Mouse (Mus musculus): Measurements from ENCODE around the gene Fmnl3. TPM values are rescaled to one million over a fixed set of nuclear protein-coding genes. Genes with fewer than 3 reads are reported as not detected.

The Fmnl3 gene
- polyA plus RNA-seq, 1 experiment from 2014 or later, result 8.0 TPM

DNA sequence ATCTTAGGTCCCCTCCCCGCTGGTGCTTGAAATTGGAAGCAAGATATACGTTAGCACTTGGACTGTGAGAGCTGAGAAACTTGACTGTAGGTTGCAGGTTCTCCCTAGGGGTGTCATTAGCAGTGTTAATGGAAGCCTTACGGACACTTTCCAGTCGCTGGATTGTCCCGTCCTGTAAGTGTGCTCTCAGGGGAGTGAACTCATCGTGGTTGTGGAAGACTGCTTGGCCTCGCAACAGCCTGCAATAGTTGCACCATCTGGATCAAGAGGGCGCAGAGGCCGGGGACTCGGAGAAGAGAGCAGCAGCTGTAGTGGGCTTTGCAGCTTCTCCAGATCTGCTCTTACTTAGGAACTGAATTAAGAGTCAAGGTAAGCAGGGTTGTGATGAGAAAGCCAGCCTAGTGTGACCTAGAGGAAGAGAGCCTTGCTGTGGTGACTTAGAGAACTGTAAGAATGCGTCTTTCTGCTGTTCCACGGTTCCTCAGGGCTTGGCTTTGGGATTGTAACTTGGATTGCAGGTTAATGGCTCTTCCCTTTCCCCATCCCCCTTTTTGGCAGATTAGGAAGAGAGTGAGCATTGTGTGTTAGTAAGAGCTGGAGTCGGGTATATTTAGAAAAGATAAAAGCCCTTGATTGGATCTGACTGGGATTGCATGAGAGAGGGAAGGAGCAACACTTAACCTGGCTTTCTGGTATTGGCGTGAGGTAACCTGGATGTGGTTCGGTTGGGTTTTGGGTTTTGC lies 29.4 kb upstream of the Fmnl3 start:
- DNase-seq (ENCODE audit: low spot score) (no peak), ATAC-seq (ENCODE audit: low FRiP score, low TSS enrichment) (no peak)
- H3K27me3 ChIP-seq (ENCODE audit: control insufficient read depth, insufficient read depth, low read length), result no peaks in the 10 kb centered on the region
- peak overlapping the region; percentile 45; the same call in 1 of the 2 replicates for H3K27ac ChIP-seq (replicated peaks)
- H3K36me3 ChIP-seq (ENCODE audit: control insufficient read depth, insufficient read depth, low read length), result peaks cover 8% of the 10 kb centered on the region; the same call in 1 of the 2 replicates
- no peak for TF ChIP-seq CTCF (IDR thresholded peaks at IDR 0.05; ENCODE audit: low read depth)
- TF ChIP-seq EP300 (optimal IDR thresholded peaks at IDR 0.05), result no peak
- no peak overlapping the region for H3K4me3 ChIP-seq (ENCODE audit: low read depth, low read length)
- WGBS, result 72% methylated on average over 15 of the region's 15 CpGs
- H3K9ac ChIP-seq (ENCODE audit: low read length), result no peak overlapping the region
- H3K4me2 ChIP-seq (replicated peaks; ENCODE audit: low read depth), result no peak overlapping the region
- 0 out of 2 replicates have a peak, but pooled peaks cover 2% of the 10 kb centered on the region for H3K4me1 ChIP-seq (replicated peaks; ENCODE audit: control insufficient read depth, insufficient read depth)
- H3K9me3 ChIP-seq (ENCODE audit: control insufficient read depth, low read length), result no peaks in the 10 kb centered on the region

DNA sequence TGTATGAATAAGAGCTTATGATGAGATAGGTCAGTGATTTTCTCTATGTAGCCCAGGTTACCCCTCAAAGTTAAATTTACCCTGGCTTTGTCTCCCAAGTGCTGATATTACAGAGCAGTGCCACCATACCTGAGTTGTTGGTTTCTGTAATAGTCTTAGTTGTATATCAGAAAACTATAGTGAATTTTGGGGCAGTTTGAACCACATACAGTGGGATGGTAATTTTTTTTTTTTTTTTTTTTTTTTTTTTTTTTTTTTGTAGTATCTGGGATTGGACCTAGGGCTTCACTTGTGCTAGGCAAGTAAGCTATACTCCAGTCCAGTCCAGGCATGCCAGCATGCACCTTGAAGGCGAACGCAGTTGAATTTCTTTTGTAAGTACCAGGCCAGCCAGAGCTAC lies 27.3 kb upstream of the Fmnl3 start:
- Histone ChIP-seq H3K36me3 (ENCODE audit: control insufficient read depth, insufficient read depth, low read length) (peaks cover 3% of the 10 kb centered on the region; the same call in 1 of the 2 replicates), H3K4me2 (replicated peaks; ENCODE audit: low read depth) (no peak overlapping the region), H3K4me1 (replicated peaks; ENCODE audit: control insufficient read depth, insufficient read depth) (0 out of 2 replicates have a peak, but pooled peaks cover 4% of the 10 kb centered on the region), H3K27me3 (ENCODE audit: control insufficient read depth, insufficient read depth, low read length) (no peaks in the 10 kb centered on the region), H3K27ac (replicated peaks) (no peak overlapping the region), H3K9ac (ENCODE audit: low read length) (no peak overlapping the region), H3K9me3 (ENCODE audit: control insufficient read depth, low read length) (no peaks in the 10 kb centered on the region), H3K4me3 (ENCODE audit: low read depth, low read length) (no peak overlapping the region)
- no peak for TF ChIP-seq CTCF (IDR thresholded peaks at IDR 0.05; ENCODE audit: low read depth)
- no peak for TF ChIP-seq EP300 (optimal IDR thresholded peaks at IDR 0.05)
- ATAC-seq (ENCODE audit: low FRiP score, low TSS enrichment), result no peak
- DNase-seq (ENCODE audit: low spot score), result no peak
- WGBS, result 83% methylated on average over 2 of the region's 2 CpGs

DNA sequence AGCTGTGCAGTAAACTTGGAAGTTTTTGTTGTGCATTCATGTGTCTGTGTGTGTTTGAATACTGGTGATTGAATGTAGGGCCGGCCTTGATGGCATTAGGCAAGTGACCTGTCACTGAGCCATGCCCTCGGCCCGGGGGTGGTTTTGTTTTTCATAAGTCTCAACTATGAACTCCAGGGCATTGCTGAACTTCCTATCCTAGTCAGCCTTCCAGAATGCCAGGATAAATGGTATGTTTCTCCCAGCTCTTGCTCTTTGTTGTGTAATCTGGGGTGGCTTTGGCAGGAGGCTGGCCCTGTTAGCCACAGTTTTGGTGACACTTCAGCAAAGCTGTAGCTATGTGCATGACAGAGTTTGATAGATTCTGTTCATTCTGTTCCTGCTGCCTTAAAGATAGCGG lies 26.6 kb upstream of the Fmnl3 start:
- Histone ChIP-seq H3K4me3 (ENCODE audit: low read depth, low read length) (no peak overlapping the region), H3K27ac (replicated peaks) (peak overlapping the region; percentile 49), H3K27me3 (ENCODE audit: control insufficient read depth, insufficient read depth, low read length) (no peaks in the 10 kb centered on the region), H3K4me2 (replicated peaks; ENCODE audit: low read depth) (peak overlapping the region; percentile 6; the same call in 1 of the 2 replicates), H3K9ac (ENCODE audit: low read length) (no peak overlapping the region), H3K36me3 (ENCODE audit: control insufficient read depth, insufficient read depth, low read length) (no peaks in the 10 kb centered on the region), H3K9me3 (ENCODE audit: control insufficient read depth, low read length) (no peaks in the 10 kb centered on the region), H3K4me1 (replicated peaks; ENCODE audit: control insufficient read depth, insufficient read depth) (0 out of 2 replicates have a peak, but pooled peaks cover 4% of the 10 kb centered on the region)
- DNase-seq (ENCODE audit: low spot score) (no peak), ATAC-seq (ENCODE audit: low FRiP score, low TSS enrichment) (no peak)
- no peak for TF ChIP-seq EP300 (optimal IDR thresholded peaks at IDR 0.05)
- TF ChIP-seq CTCF (IDR thresholded peaks at IDR 0.05; ENCODE audit: low read depth), result no peak
- WGBS, result 28% methylated on average over 4 of the region's 4 CpGs

DNA sequence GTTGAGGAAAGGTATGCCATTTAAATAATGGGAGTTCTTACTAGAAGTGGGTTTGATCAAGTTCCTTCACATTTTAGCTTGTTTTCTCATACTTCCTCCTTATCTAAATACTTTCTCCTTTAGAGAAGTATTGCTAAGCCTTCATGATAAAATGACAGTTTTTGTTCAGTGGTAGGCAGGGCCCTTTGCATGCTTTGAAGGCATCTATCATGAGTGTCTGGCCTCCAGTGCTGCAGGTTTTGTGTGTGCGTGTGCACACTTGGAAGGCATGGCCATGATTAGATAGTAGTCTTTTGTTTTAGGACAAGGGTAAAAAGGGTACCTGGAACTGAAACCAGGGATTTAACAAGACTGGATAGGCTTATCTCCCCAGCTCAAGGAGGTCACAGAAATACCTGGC lies 26.2 kb upstream of the Fmnl3 start:
- Histone ChIP-seq H3K9ac (ENCODE audit: low read length) (no peak overlapping the region), H3K9me3 (ENCODE audit: control insufficient read depth, low read length) (no peaks in the 10 kb centered on the region), H3K27ac (replicated peaks) (peak overlapping the region; percentile 49), H3K4me2 (replicated peaks; ENCODE audit: low read depth) (peak overlapping the region; percentile 6; the same call in 1 of the 2 replicates), H3K4me3 (ENCODE audit: low read depth, low read length) (no peak overlapping the region), H3K27me3 (ENCODE audit: control insufficient read depth, insufficient read depth, low read length) (no peaks in the 10 kb centered on the region), H3K4me1 (replicated peaks; ENCODE audit: control insufficient read depth, insufficient read depth) (0 out of 2 replicates have a peak, but pooled peaks cover 4% of the 10 kb centered on the region), H3K36me3 (ENCODE audit: control insufficient read depth, insufficient read depth, low read length) (no peaks in the 10 kb centered on the region)
- DNase-seq (ENCODE audit: low spot score), result no peak
- no peak for ATAC-seq (ENCODE audit: low FRiP score, low TSS enrichment)
- 40% methylated on average over 1 of the region's 1 CpGs for WGBS
- TF ChIP-seq CTCF (IDR thresholded peaks at IDR 0.05; ENCODE audit: low read depth), result no peak
- no peak for TF ChIP-seq EP300 (optimal IDR thresholded peaks at IDR 0.05)

DNA sequence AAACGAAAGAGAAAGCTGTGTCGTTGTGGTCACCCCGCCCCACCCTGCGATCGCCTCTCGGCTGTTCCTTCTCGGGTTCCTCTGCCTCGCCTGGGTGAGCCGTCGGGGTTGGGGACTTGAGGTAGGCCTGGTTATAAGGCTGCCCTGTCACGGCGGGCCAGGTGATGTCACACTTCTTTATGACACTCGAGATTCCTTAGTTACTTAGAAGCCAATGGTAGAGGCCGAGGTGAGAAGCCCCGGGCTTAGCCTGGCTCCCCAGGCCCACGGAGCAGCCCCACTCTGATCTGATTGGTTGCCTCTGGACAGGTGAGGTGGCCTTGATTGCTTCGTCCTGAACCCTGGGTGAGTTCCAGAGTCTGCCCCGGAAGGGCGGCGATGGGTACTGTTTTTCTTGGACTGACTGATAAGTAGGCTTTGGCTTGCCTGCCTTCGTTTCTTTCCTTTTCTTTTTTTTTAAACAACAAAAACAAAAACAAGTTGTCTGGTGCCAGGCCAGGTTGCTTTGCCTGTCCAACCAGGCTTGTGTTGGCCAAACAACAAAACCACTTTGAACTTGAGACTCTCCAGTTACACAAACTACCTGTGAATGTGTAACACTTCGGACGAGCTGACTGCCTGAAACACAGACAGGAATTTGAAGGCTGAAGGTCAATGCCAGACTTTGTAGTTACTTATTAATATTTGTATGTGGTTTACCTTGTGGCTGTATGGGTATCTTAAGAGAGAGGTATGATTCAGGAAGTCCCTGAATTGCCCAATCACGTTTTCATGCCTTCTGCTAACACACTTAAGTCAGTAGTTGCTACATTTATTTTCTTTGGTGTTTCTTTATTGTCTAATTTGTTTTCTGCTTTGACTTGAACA lies 23.3 kb upstream of the Fmnl3 start:
- peak overlapping the region; percentile 93 for H3K4me3 ChIP-seq (ENCODE audit: low read depth, low read length)
- H3K4me1 ChIP-seq (replicated peaks; ENCODE audit: control insufficient read depth, insufficient read depth), result 0 out of 2 replicates have a peak, but pooled peaks cover 4% of the 10 kb centered on the region
- DNase-seq (ENCODE audit: low spot score) (peak; percentile 88), ATAC-seq (ENCODE audit: low FRiP score, low TSS enrichment) (peak; percentile 82)
- H3K36me3 ChIP-seq (ENCODE audit: control insufficient read depth, insufficient read depth, low read length), result no peaks in the 10 kb centered on the region
- peak overlapping the region; percentile 98 for H3K27ac ChIP-seq (replicated peaks)
- 3% methylated on average over 24 of the region's 24 CpGs for WGBS
- H3K27me3 ChIP-seq (ENCODE audit: control insufficient read depth, insufficient read depth, low read length), result no peaks in the 10 kb centered on the region
- peak overlapping the region; percentile 81 for H3K4me2 ChIP-seq (replicated peaks; ENCODE audit: low read depth)
- H3K9me3 ChIP-seq (ENCODE audit: control insufficient read depth, low read length), result no peaks in the 10 kb centered on the region
- H3K9ac ChIP-seq (ENCODE audit: low read length), result peak overlapping the region; percentile 96
- TF ChIP-seq CTCF (IDR thresholded peaks at IDR 0.05; ENCODE audit: low read depth) (no peak), EP300 (optimal IDR thresholded peaks at IDR 0.05) (no peak)
